Mouse (Mus musculus) CH12.LX (cell line): ENCODE data around the gene Scd2. TPM values are rescaled to one million over a fixed set of nuclear protein-coding genes. Genes with fewer than 3 reads are reported as not detected.

Experiments used
- DNase-seq: peaks from one replicate; pipeline ENCODE4 v3.0.0-alpha.2; 2013; ENCODE audit errors: extremely low read depth
- H3K27ac ChIP-seq: 2 replicates; pipeline ENCODE4 v1.5.1; 2012; ENCODE audit warnings: low read depth, mild to moderate bottlenecking, control low read depth, moderate library complexity; ENCODE audit not compliant: insufficient read depth
- H3K27me3 ChIP-seq: replicated peaks from 2 replicates; pipeline ENCODE3; 2012; ENCODE audit warnings: inconsistent platforms
- H3K36me3 ChIP-seq, 2 experiments: replicated peaks in 1 of 2; 2 replicates each; pipeline versions ENCODE3 to v1.6.1; 2012; ENCODE audit warnings: inconsistent platforms in 1 of 2, low read length in 1 of 2, mild to moderate bottlenecking in 1 of 2, mixed read lengths in 1 of 2, moderate library complexity in 1 of 2; ENCODE audit not compliant: control insufficient read depth in 1 of 2, insufficient read depth in 1 of 2
- H3K4me1 ChIP-seq, 2 experiments: 2 replicates each; pipeline ENCODE4 v1.6.1; 2012; ENCODE audit warnings: inconsistent platforms in 1 of 2, moderate library complexity in 1 of 2; ENCODE audit not compliant: insufficient read depth in 2 of 2, control insufficient read depth in 1 of 2
- H3K4me2 ChIP-seq: 2 replicates; pipeline ENCODE4 v1.6.1; 2012; ENCODE audit warnings: low read depth, mild to moderate bottlenecking, control low read depth; ENCODE audit not compliant: poor library complexity, insufficient read depth, severe bottlenecking
- H3K4me3 ChIP-seq, 3 experiments: fragments of 150-350 bp in 1 of 3; sonication (generic) in 1 of 3; replicated peaks in 1 of 3; 2 replicates each; pipeline versions ENCODE3 to v1.5.1; 2011 to 2012; ENCODE audit warnings: low read depth in 2 of 3, low read length in 2 of 3, mild to moderate bottlenecking in 2 of 3, moderate library complexity in 2 of 3, control low read depth in 1 of 3, improper control_type of control experiment in 1 of 3, inconsistent platforms in 1 of 3, mixed read lengths in 1 of 3; ENCODE audit not compliant: poor library complexity in 1 of 3
- H3K79me2 ChIP-seq: replicated peaks from 2 replicates; pipeline ENCODE4 v1.6.1; 2012; ENCODE audit warnings: mild to moderate bottlenecking, moderate library complexity; ENCODE audit not compliant: control insufficient read depth, poor library complexity, insufficient read depth, severe bottlenecking; ENCODE audit errors: extremely low read depth
- H3K9ac ChIP-seq: 2 replicates; pipeline ENCODE4 v1.6.1; 2012; ENCODE audit warnings: low read depth, mild to moderate bottlenecking, control low read depth, moderate library complexity; ENCODE audit not compliant: insufficient read depth
- H3K9me3 ChIP-seq: replicated peaks from 2 replicates; pipeline ENCODE3; 2012; ENCODE audit warnings: low read length, inconsistent platforms, mixed read lengths
- BHLHE40 ChIP-seq: IDR thresholded peaks from 2 replicates; pipeline ENCODE4 v1.6.1; 2011; ENCODE audit warnings: mild to moderate bottlenecking, low read depth, low read length, improper control_type of control experiment
- CHD2 ChIP-seq: IDR thresholded peaks from 2 replicates; pipeline ENCODE4 v1.6.1; 2011; ENCODE audit warnings: low read length, improper control_type of control experiment
- E2F4 ChIP-seq: IDR thresholded peaks from 2 replicates; pipeline ENCODE4 v1.6.1; 2011; ENCODE audit warnings: low read depth, low read length, improper control_type of control experiment; ENCODE audit not compliant: insufficient replicate concordance
- ELF1 ChIP-seq: IDR thresholded peaks from 2 replicates; pipeline ENCODE4 v1.6.1; 2014; ENCODE audit warnings: low read depth, mild to moderate bottlenecking, inconsistent platforms, low read length, improper control_type of control experiment
- ETS1 ChIP-seq: conservative IDR thresholded peaks from 2 replicates; pipeline ENCODE4 v1.6.1; 2012; ENCODE audit warnings: low read depth, mild to moderate bottlenecking, inconsistent platforms, low read length, improper control_type of control experiment, moderate library complexity
- GABPA ChIP-seq: IDR thresholded peaks from 2 replicates; pipeline ENCODE4 v1.6.1; 2012; ENCODE audit warnings: low read depth, low read length, improper control_type of control experiment, inconsistent platforms; ENCODE audit not compliant: insufficient replicate concordance
- JUN ChIP-seq: IDR thresholded peaks from 2 replicates; pipeline ENCODE4 v1.6.1; 2011; ENCODE audit warnings: low read depth, mild to moderate bottlenecking, low read length, improper control_type of control experiment, moderate library complexity; ENCODE audit not compliant: insufficient read depth
- JUND ChIP-seq: conservative IDR thresholded peaks from 2 replicates; pipeline ENCODE4 v1.6.1; 2011; ENCODE audit warnings: low read depth, low read length, improper control_type of control experiment
- KAT2A ChIP-seq: IDR thresholded peaks from 2 replicates; pipeline ENCODE4 v1.6.1; 2012; ENCODE audit warnings: low read length, improper control_type of control experiment, inconsistent platforms; ENCODE audit not compliant: insufficient replicate concordance
- MAX ChIP-seq: IDR thresholded peaks from 2 replicates; pipeline ENCODE4 v1.6.1; 2011; ENCODE audit warnings: low read length, improper control_type of control experiment
- MEF2A ChIP-seq: IDR thresholded peaks from 2 replicates; pipeline ENCODE4 v1.6.1; 2014; ENCODE audit warnings: low read depth, mild to moderate bottlenecking, inconsistent platforms, low read length, improper control_type of control experiment, borderline replicate concordance
- MXI1 ChIP-seq: IDR thresholded peaks from 2 replicates; pipeline ENCODE4 v1.6.1; 2011; ENCODE audit warnings: mild to moderate bottlenecking, low read depth, low read length, improper control_type of control experiment
- PAX5 ChIP-seq: IDR thresholded peaks from 2 replicates; pipeline ENCODE4 v1.6.1; 2012; ENCODE audit warnings: low read length, inconsistent platforms, mixed read lengths
- POLR2A ChIP-seq: IDR thresholded peaks from 2 replicates; pipeline ENCODE4 v1.6.1; 2011; ENCODE audit warnings: low read depth, mild to moderate bottlenecking, improper control_type of control experiment, low read length
- POLR2AphosphoS2 ChIP-seq: IDR thresholded peaks from 2 replicates; pipeline ENCODE4 v1.6.1; 2011; ENCODE audit warnings: low read depth, low read length, improper control_type of control experiment
- SIN3A ChIP-seq: IDR thresholded peaks from 2 replicates; pipeline ENCODE4 v1.6.1; 2012; ENCODE audit warnings: low read length, improper control_type of control experiment, inconsistent platforms
- UBTF ChIP-seq: IDR thresholded peaks from 2 replicates; pipeline ENCODE4 v1.6.1; 2012; ENCODE audit warnings: low read depth, mild to moderate bottlenecking, inconsistent platforms, low read length, improper control_type of control experiment, moderate library complexity
- ZC3H11A ChIP-seq: IDR thresholded peaks from 2 replicates; pipeline ENCODE4 v1.6.1; 2012; ENCODE audit warnings: low read depth, mild to moderate bottlenecking, inconsistent platforms, low read length, improper control_type of control experiment
- ZKSCAN1 ChIP-seq: IDR thresholded peaks from 2 replicates; pipeline ENCODE4 v1.6.1; 2012; ENCODE audit warnings: low read depth, inconsistent platforms, low read length, improper control_type of control experiment, borderline replicate concordance
- dilution Hi-C: fragments of 300-500 bp; cut with MboI; formaldehyde crosslinking; loops from 2 replicates; pipeline ENCODE4 v1.14.3; 2020; ENCODE audit warnings: low sequenced_read_pairs; ENCODE audit not compliant: extremely low pct_unique_long_range_greater_than_20kb, extremely low pct_ligation_motif_present
- in situ Hi-C: fragments of 300-500 bp; cut with MboI; formaldehyde crosslinking; loops from 3 replicates; pipeline ENCODE4 v1.14.3; 2019; ENCODE audit warnings: low sequenced_read_pairs, low pct_ligation_motif_present, low pct_unique_long_range_greater_than_20kb, mixed read lengths
- polyA plus RNA-seq: library from polyadenylated mRNA; unstranded; fragments of >175 nt; gene quantifications from 2 replicates; pipeline ENCODE4 v1.2.1, GENCODE M21; 2012; ENCODE audit warnings: low read depth; ENCODE audit not compliant: insufficient read length
- total RNA-seq, 2 experiments: library from RNA; depleted of rRNA; stranded (reverse); fragments of 300-350 nt in 1 of 2; fragments of >200 nt in 1 of 2; gene quantifications; 2 replicates each; pipeline ENCODE4 v1.2.3; 2012 to 2014

Scd2 gene
- total and polyA plus RNA-seq, 3 experiments = 205 to 408 (median 212) TPM

GRCm38 (mm10) chr19:44285554-44285953 is 7.9 kb upstream of the Scd2 start:
- dilution Hi-C loops = no loop called here

DNA sequence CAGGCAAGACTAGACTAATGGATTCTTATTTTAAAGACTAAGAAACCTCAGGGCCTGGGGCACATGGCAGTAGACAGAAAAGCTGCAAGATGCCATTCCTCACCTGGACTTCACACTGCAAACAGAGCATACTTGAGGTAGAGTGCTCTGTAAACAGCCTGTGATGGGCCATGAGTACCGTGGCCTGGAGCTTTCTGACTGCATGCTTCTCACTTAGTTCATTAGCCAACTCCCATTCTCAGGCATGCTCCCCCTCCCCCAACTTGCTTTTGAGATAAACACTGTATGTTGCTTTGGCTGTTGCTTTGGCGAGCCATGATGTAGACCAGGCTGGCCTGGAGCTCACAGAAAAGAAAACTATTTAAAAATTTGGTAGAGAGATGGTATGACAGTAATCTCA is 7.4 kb upstream of the Scd2 start:
- Histone ChIP-seq H3K9me3 (no peaks in the 10 kb centered on the region), H3K9ac (no peak overlapping the region), H3K4me2 (no peak overlapping the region), H3K27ac (no peak overlapping the region), H3K27me3 (no peaks in the 10 kb centered on the region), H3K4me3 (no peak overlapping the region)
- dilution Hi-C loops (no loop called here), in situ Hi-C loops (no loop called here)
- no peak for DNase-seq
- TF ChIP-seq POLR2AphosphoS2 (no peak), ELF1 (no peak), CHD2 (0 out of 2 replicates have a peak, but pooled peaks have one; percentile 15)
- TF ChIP-seq, all 38 proteins: peak for 1
- Histone ChIP-seq H3K36me3 (peaks cover 0 to 4% of the 10 kb centered on the region in 2 experiments), H3K79me2 (no peaks in the 10 kb centered on the region), H3K4me1 (peaks cover 15 to 48% of the 10 kb centered on the region in 2 experiments)

More at GRCm38 (mm10) chr19:44285554-44285953, 7.9 kb upstream of the Scd2 start:
- TF ChIP-seq E2F4 (no peak), KAT2A (no peak), ZC3H11A (no peak), POLR2A (no peak), BHLHE40 (no peak), ZKSCAN1 (no peak), MAX (no peak), SIN3A (no peak), MEF2A (no peak), JUN (no peak)
- DNase-seq = no peak
- no peak overlapping the region for H3K9ac ChIP-seq
- H3K36me3 ChIP-seq = peaks cover 0 to 4% of the 10 kb centered on the region in 2 experiments
- H3K27me3 ChIP-seq = no peaks in the 10 kb centered on the region
- H3K4me3 ChIP-seq = no peak overlapping the region
- H3K9me3 ChIP-seq = no peaks in the 10 kb centered on the region
- in situ Hi-C loops = no loop called here
- H3K27ac ChIP-seq = no peak overlapping the region
- H3K4me2 ChIP-seq = no peak overlapping the region
- no peaks in the 10 kb centered on the region for H3K79me2 ChIP-seq
- H3K4me1 ChIP-seq = peaks cover 15 to 54% of the 10 kb centered on the region in 2 experiments

DNA sequence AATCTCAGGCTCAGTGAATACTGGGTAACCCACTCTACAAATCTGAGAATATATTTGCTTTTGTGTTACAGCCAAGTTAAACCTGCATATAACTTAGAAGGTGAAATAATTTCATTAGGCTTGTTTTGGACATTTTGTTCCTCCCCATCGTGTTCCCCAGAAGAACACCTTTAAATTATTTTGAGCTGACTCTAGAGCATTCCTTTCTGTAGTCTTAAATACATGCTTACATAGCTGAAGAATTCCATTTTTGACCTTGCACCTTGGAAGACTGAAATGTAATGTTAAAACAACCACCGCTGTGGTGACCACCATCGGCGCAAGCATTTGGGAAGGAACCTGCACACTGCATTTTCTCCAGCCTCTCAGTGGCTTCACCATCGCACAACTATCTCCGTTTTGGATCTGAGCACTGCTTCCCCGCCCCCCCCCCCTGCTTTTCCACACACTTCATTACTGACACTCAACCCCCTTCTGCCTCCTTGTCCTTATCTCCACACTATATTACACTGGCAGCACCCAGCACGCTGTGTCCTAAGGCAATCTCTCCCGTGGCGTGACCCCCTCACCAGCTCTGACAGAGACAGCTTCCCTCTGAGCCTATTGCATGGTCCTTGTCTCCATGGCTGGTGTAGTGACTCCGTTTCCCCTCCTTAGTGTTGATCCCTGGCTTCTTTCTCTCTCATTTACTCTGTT is 5.9 kb upstream of the Scd2 start:
- DNase-seq = no peak
- no peak overlapping the region for H3K27ac ChIP-seq

More for the DNA sequence above, 5.9 kb upstream of the Scd2 start:
- Histone ChIP-seq H3K9ac (no peak overlapping the region), H3K79me2 (no peaks in the 10 kb centered on the region), H3K4me1 (peaks cover 7 to 46% of the 10 kb centered on the region in 2 experiments), H3K4me2 (no peak overlapping the region), H3K27me3 (no peaks in the 10 kb centered on the region), H3K9me3 (no peaks in the 10 kb centered on the region), H3K36me3 (peaks cover 0 to 4% of the 10 kb centered on the region in 2 experiments), H3K4me3 (no peak overlapping the region)
- TF ChIP-seq ETS1 (no peak), CHD2 (no peak), MXI1 (no peak), GABPA (no peak), UBTF (no peak), JUND (no peak), PAX5 (no peak)
- dilution Hi-C loops = no loop called here
- in situ Hi-C loops = no loop called here
